Mouse (Mus musculus) liver, adult 2 months (tissue): ENCODE data around the gene Paxx.

ENCODE experiments used
- CTCF ChIP-seq: fragments of 200-500 bp; IDR thresholded peaks from 2 replicates; pipeline ENCODE4 v1.5.1; 2011; ENCODE audit warnings: low read depth, low read length, control low read depth
- POLR2A ChIP-seq: fragments of 200-500 bp; IDR thresholded peaks from 2 replicates; pipeline ENCODE4 v1.6.1; 2011; ENCODE audit warnings: low read length, control low read depth; ENCODE audit not compliant: insufficient read depth; ENCODE audit errors: extremely low read depth

DNA sequence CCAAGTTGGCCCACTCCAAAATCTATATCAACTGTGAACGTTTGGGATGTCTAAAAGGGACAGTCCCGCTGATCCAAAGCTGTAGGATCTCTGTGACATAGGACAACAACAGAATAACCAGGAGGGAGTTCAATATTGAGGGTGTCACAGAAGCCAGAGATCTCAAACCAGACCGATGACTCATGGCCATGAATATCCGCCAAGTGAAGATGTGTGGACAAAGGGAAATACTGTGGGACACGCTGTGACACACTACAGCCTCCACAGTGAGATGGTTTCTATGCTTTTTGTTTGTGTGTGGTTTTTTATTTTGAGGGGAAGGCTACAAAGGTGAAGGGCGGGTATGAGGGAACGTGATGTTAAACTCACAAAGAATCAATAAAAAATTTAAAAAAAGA lies 27.8 kb upstream of the Paxx start:
- TF ChIP-seq CTCF (no peak), POLR2A (no peak)
